Mouse (Mus musculus): ENCODE results near the gene Tspan7. TPM values are rescaled to one million over a fixed set of nuclear protein-coding genes. Genes with fewer than 3 reads are reported as not detected.

Gene Tspan7
- polyA plus RNA-seq, 1 experiment from 2014 or later, result 49.2 TPM

- Histone ChIP-seq H3K27me3 (ENCODE audit: control insufficient read depth, insufficient read depth, low read length) (no peaks in the 10 kb centered on the region), H3K36me3 (ENCODE audit: control insufficient read depth, insufficient read depth, low read length) (no peaks in the 10 kb centered on the region), H3K4me3 (ENCODE audit: low read depth, low read length) (no peak overlapping the region), H3K27ac (replicated peaks; ENCODE audit: low read depth, low read length) (no peak overlapping the region), H3K9me3 (ENCODE audit: control insufficient read depth, low read length) (no peaks in the 10 kb centered on the region), H3K9ac (ENCODE audit: low read length) (no peak overlapping the region), H3K4me2 (ENCODE audit: low read depth, severe bottlenecking) (no peak overlapping the region), H3K4me1 (ENCODE audit: control insufficient read depth, insufficient read depth, low read length) (no peaks in the 10 kb centered on the region)
- whole genome bisulfite sequencing, result 67% methylated on average over 5 of the region's 5 CpGs
- ATAC-seq (ENCODE audit: insufficient number of reproducible peaks, low FRiP score, low TSS enrichment, low read depth), result no peak
- no peak for DNase-seq (ENCODE audit: low spot score)
Measured at GRCm38 (mm10) chrX:10518510-10518909, 33.6 kb downstream of the Tspan7 start.

- 16% methylated on average over 2 of the region's 2 CpGs for WGBS
- H3K4me1 ChIP-seq (ENCODE audit: control insufficient read depth, insufficient read depth, low read length), result no peaks in the 10 kb centered on the region
- no peaks in the 10 kb centered on the region for H3K36me3 ChIP-seq (ENCODE audit: control insufficient read depth, insufficient read depth, low read length)
- no peak overlapping the region for H3K27ac ChIP-seq (replicated peaks; ENCODE audit: low read depth, low read length)
- H3K4me3 ChIP-seq (ENCODE audit: low read depth, low read length), result no peak overlapping the region
- DNase-seq (ENCODE audit: low spot score) (no peak), ATAC-seq (ENCODE audit: insufficient number of reproducible peaks, low FRiP score, low TSS enrichment, low read depth) (no peak)
- H3K9me3 ChIP-seq (ENCODE audit: control insufficient read depth, low read length), result no peaks in the 10 kb centered on the region
- no peaks in the 10 kb centered on the region for H3K27me3 ChIP-seq (ENCODE audit: control insufficient read depth, insufficient read depth, low read length)
- H3K9ac ChIP-seq (ENCODE audit: low read length), result no peak overlapping the region
- no peak overlapping the region for H3K4me2 ChIP-seq (ENCODE audit: low read depth, severe bottlenecking)
Measured at GRCm38 (mm10) chrX:10535450-10535849, 50.5 kb downstream of the Tspan7 start.

GRCm38 (mm10) chrX:10539009-10539408 is 54.1 kb downstream of the Tspan7 start:
- Histone ChIP-seq H3K4me2 (ENCODE audit: low read depth, severe bottlenecking) (no peak overlapping the region), H3K36me3 (ENCODE audit: control insufficient read depth, insufficient read depth, low read length) (no peaks in the 10 kb centered on the region), H3K9me3 (ENCODE audit: control insufficient read depth, low read length) (no peaks in the 10 kb centered on the region), H3K4me1 (ENCODE audit: control insufficient read depth, insufficient read depth, low read length) (no peaks in the 10 kb centered on the region), H3K27me3 (ENCODE audit: control insufficient read depth, insufficient read depth, low read length) (no peaks in the 10 kb centered on the region), H3K27ac (replicated peaks; ENCODE audit: low read depth, low read length) (no peak overlapping the region), H3K4me3 (ENCODE audit: low read depth, low read length) (no peak overlapping the region), H3K9ac (ENCODE audit: low read length) (no peak overlapping the region)
- no peak for ATAC-seq (ENCODE audit: insufficient number of reproducible peaks, low FRiP score, low TSS enrichment, low read depth)
- no peak for DNase-seq (ENCODE audit: low spot score)
- 79% methylated on average over 2 of the region's 2 CpGs for WGBS

- no peak for DNase-seq (ENCODE audit: low spot score)
- ATAC-seq (ENCODE audit: insufficient number of reproducible peaks, low FRiP score, low TSS enrichment, low read depth), result no peak
- H3K4me3 ChIP-seq (ENCODE audit: low read depth, low read length), result no peak overlapping the region
- H3K27me3 ChIP-seq (ENCODE audit: control insufficient read depth, insufficient read depth, low read length), result no peaks in the 10 kb centered on the region
- H3K4me1 ChIP-seq (ENCODE audit: control insufficient read depth, insufficient read depth, low read length), result no peaks in the 10 kb centered on the region
- H3K36me3 ChIP-seq (ENCODE audit: control insufficient read depth, insufficient read depth, low read length), result no peaks in the 10 kb centered on the region
- H3K27ac ChIP-seq (replicated peaks; ENCODE audit: low read depth, low read length), result no peak overlapping the region
- H3K9me3 ChIP-seq (ENCODE audit: control insufficient read depth, low read length), result no peaks in the 10 kb centered on the region
- 84% methylated on average over 6 of the region's 6 CpGs for WGBS
- H3K4me2 ChIP-seq (ENCODE audit: low read depth, severe bottlenecking), result no peak overlapping the region
- no peak overlapping the region for H3K9ac ChIP-seq (ENCODE audit: low read length)
Measured at GRCm38 (mm10) chrX:10539482-10540166, 54.7 kb downstream of the Tspan7 start.

- H3K36me3 ChIP-seq (ENCODE audit: control insufficient read depth, insufficient read depth, low read length), result no peaks in the 10 kb centered on the region
- H3K4me1 ChIP-seq (ENCODE audit: control insufficient read depth, insufficient read depth, low read length), result no peaks in the 10 kb centered on the region
- H3K27me3 ChIP-seq (ENCODE audit: control insufficient read depth, insufficient read depth, low read length), result no peaks in the 10 kb centered on the region
- WGBS, result 85% methylated on average over 3 of the region's 3 CpGs
- DNase-seq (ENCODE audit: low spot score) (no peak), ATAC-seq (ENCODE audit: insufficient number of reproducible peaks, low FRiP score, low TSS enrichment, low read depth) (no peak)
- H3K4me2 ChIP-seq (ENCODE audit: low read depth, severe bottlenecking), result no peak overlapping the region
- no peak overlapping the region for H3K27ac ChIP-seq (replicated peaks; ENCODE audit: low read depth, low read length)
- no peaks in the 10 kb centered on the region for H3K9me3 ChIP-seq (ENCODE audit: control insufficient read depth, low read length)
- no peak overlapping the region for H3K9ac ChIP-seq (ENCODE audit: low read length)
- no peak overlapping the region for H3K4me3 ChIP-seq (ENCODE audit: low read depth, low read length)
Measured at GRCm38 (mm10) chrX:10546840-10547239, 61.9 kb downstream of the Tspan7 start.

GRCm38 (mm10) chrX:10549708-10550107 is 64.8 kb downstream of the Tspan7 start:
- 78% methylated on average over 3 of the region's 3 CpGs for WGBS
- no peaks in the 10 kb centered on the region for H3K27me3 ChIP-seq (ENCODE audit: control insufficient read depth, insufficient read depth, low read length)
- H3K4me1 ChIP-seq (ENCODE audit: control insufficient read depth, insufficient read depth, low read length), result no peaks in the 10 kb centered on the region
- no peak for ATAC-seq (ENCODE audit: insufficient number of reproducible peaks, low FRiP score, low TSS enrichment, low read depth)
- no peaks in the 10 kb centered on the region for H3K36me3 ChIP-seq (ENCODE audit: control insufficient read depth, insufficient read depth, low read length)
- no peaks in the 10 kb centered on the region for H3K9me3 ChIP-seq (ENCODE audit: control insufficient read depth, low read length)
- no peak overlapping the region for H3K27ac ChIP-seq (replicated peaks; ENCODE audit: low read depth, low read length)
- H3K9ac ChIP-seq (ENCODE audit: low read length), result no peak overlapping the region
- no peak overlapping the region for H3K4me3 ChIP-seq (ENCODE audit: low read depth, low read length)
- DNase-seq (ENCODE audit: low spot score), result no peak
- no peak overlapping the region for H3K4me2 ChIP-seq (ENCODE audit: low read depth, severe bottlenecking)

- no peak for DNase-seq (ENCODE audit: low spot score)
- 89% methylated on average over 3 of the region's 3 CpGs for WGBS
- ATAC-seq (ENCODE audit: insufficient number of reproducible peaks, low FRiP score, low TSS enrichment, low read depth), result no peak
- H3K36me3 ChIP-seq (ENCODE audit: control insufficient read depth, insufficient read depth, low read length), result no peaks in the 10 kb centered on the region
- H3K9me3 ChIP-seq (ENCODE audit: control insufficient read depth, low read length), result no peaks in the 10 kb centered on the region
- H3K27me3 ChIP-seq (ENCODE audit: control insufficient read depth, insufficient read depth, low read length), result no peaks in the 10 kb centered on the region
- H3K27ac ChIP-seq (replicated peaks; ENCODE audit: low read depth, low read length), result no peak overlapping the region
- no peak overlapping the region for H3K9ac ChIP-seq (ENCODE audit: low read length)
- H3K4me3 ChIP-seq (ENCODE audit: low read depth, low read length), result no peak overlapping the region
- H3K4me1 ChIP-seq (ENCODE audit: control insufficient read depth, insufficient read depth, low read length), result no peaks in the 10 kb centered on the region
- no peak overlapping the region for H3K4me2 ChIP-seq (ENCODE audit: low read depth, severe bottlenecking)
Measured at GRCm38 (mm10) chrX:10556899-10557298, 71.9 kb downstream of the Tspan7 start.

GRCm38 (mm10) chrX:10557596-10557995 is 72.6 kb downstream of the Tspan7 start:
- no peaks in the 10 kb centered on the region for H3K4me1 ChIP-seq (ENCODE audit: control insufficient read depth, insufficient read depth, low read length)
- no peak overlapping the region for H3K9ac ChIP-seq (ENCODE audit: low read length)
- H3K27ac ChIP-seq (replicated peaks; ENCODE audit: low read depth, low read length), result no peak overlapping the region
- WGBS, result 80% methylated on average over 5 of the region's 5 CpGs
- no peak for ATAC-seq (ENCODE audit: insufficient number of reproducible peaks, low FRiP score, low TSS enrichment, low read depth)
- no peaks in the 10 kb centered on the region for H3K36me3 ChIP-seq (ENCODE audit: control insufficient read depth, insufficient read depth, low read length)
- DNase-seq (ENCODE audit: low spot score), result no peak
- no peaks in the 10 kb centered on the region for H3K9me3 ChIP-seq (ENCODE audit: control insufficient read depth, low read length)
- no peak overlapping the region for H3K4me2 ChIP-seq (ENCODE audit: low read depth, severe bottlenecking)
- no peaks in the 10 kb centered on the region for H3K27me3 ChIP-seq (ENCODE audit: control insufficient read depth, insufficient read depth, low read length)
- no peak overlapping the region for H3K4me3 ChIP-seq (ENCODE audit: low read depth, low read length)

GRCm38 (mm10) chrX:10558625-10559024 is 73.7 kb downstream of the Tspan7 start:
- Histone ChIP-seq H3K4me2 (ENCODE audit: low read depth, severe bottlenecking) (no peak overlapping the region), H3K4me3 (ENCODE audit: low read depth, low read length) (no peak overlapping the region), H3K9ac (ENCODE audit: low read length) (no peak overlapping the region), H3K36me3 (ENCODE audit: control insufficient read depth, insufficient read depth, low read length) (no peaks in the 10 kb centered on the region), H3K27me3 (ENCODE audit: control insufficient read depth, insufficient read depth, low read length) (no peaks in the 10 kb centered on the region), H3K9me3 (ENCODE audit: control insufficient read depth, low read length) (no peaks in the 10 kb centered on the region), H3K4me1 (ENCODE audit: control insufficient read depth, insufficient read depth, low read length) (no peaks in the 10 kb centered on the region), H3K27ac (replicated peaks; ENCODE audit: low read depth, low read length) (no peak overlapping the region)
- 77% methylated on average over 2 of the region's 2 CpGs for WGBS
- DNase-seq (ENCODE audit: low spot score) (no peak), ATAC-seq (ENCODE audit: insufficient number of reproducible peaks, low FRiP score, low TSS enrichment, low read depth) (no peak)

Data from limb, embryonic 11.5 days (tissue).